In genomic region chr17:15820146-15820545, GRCm38 (mm10) we compare ENCODE assay signal across 13 mouse cellular contexts. TPM values are rescaled to one million over a fixed set of nuclear protein-coding genes. Genes with fewer than 3 reads are reported as not detected.
DNase-seq lines count a peak whose midpoint lies in the region; ATAC-seq and TF ChIP-seq lines count a peak whose summit lies in the region.
"Had no signal": no experiment of that assay in that cellular context is flagged by ENCODE, and none has a peak within 500 bp of the region (broad histone marks: within the 10 kb centered on the region; RNA-seq: fewer than 3 reads in every experiment).

No protein-coding gene starts in this region.

- DNase-seq in heart, adult 2 months = no peak
- no peak for DNase-seq in lung, postnatal 4 days
- no peak for DNase-seq in embryo, embryonic 10 days (ENCODE audit: low spot score)
- DNase-seq in adrenal gland, adult (ENCODE audit: inconsistent age in 2 of 2, low spot score in 1 of 2) = no peak
- DNase-seq: cerebellum, postnatal 25 days; thymus, postnatal 36 days had no signal

- peaks cover 32% of the 10 kb centered on the region for H3K36me3 ChIP-seq in heart, adult 2 months (ENCODE audit: control insufficient read depth, insufficient read depth, low read length)
- no peaks in the 10 kb centered on the region for H3K36me3 ChIP-seq in heart, embryonic 11.5 days (ENCODE audit: control insufficient read depth, insufficient read depth, low read length)
- no peaks in the 10 kb centered on the region for H3K36me3 ChIP-seq in lung, embryonic 16.5 days (ENCODE audit: control insufficient read depth, insufficient read depth, low read length)
- H3K36me3 ChIP-seq in stomach, embryonic 14.5 days (ENCODE audit: control insufficient read depth, insufficient read depth, low read length) = peaks cover 29% of the 10 kb centered on the region

- H3K27me3 ChIP-seq in heart, adult 2 months (ENCODE audit: control insufficient read depth, insufficient read depth, low read length) = no peaks in the 10 kb centered on the region
- H3K27me3 ChIP-seq in heart, embryonic 11.5 days (ENCODE audit: control insufficient read depth, insufficient read depth, low read length) = no peaks in the 10 kb centered on the region
- H3K27me3 ChIP-seq in lung, embryonic 16.5 days (ENCODE audit: control insufficient read depth, insufficient read depth, low read depth, low read length) = no peaks in the 10 kb centered on the region
- H3K27me3 ChIP-seq in stomach, embryonic 14.5 days (ENCODE audit: control insufficient read depth, insufficient read depth, low read length) = no peaks in the 10 kb centered on the region

- no peak for ATAC-seq in heart, embryonic 11.5 days (replicated peaks; ENCODE audit: insufficient number of reproducible peaks, low FRiP score, low TSS enrichment)
- no peak for ATAC-seq in lung, embryonic 16.5 days (ENCODE audit: low read depth)
- no peak for ATAC-seq in stomach, embryonic 14.5 days (ENCODE audit: insufficient number of reproducible peaks, insufficient read depth, low FRiP score, low read depth)

- H3K79me2 ChIP-seq in heart, adult 2 months (replicated peaks; ENCODE audit: control insufficient read depth, insufficient read depth, low read length) = peaks cover 11% of the 10 kb centered on the region

- H3K9ac ChIP-seq in heart, adult 2 months (ENCODE audit: low read depth, low read length) = 0 out of 2 replicates have a peak overlapping the region, but pooled peaks have one; percentile 35
- no peak overlapping the region for H3K9ac ChIP-seq in heart, embryonic 11.5 days (ENCODE audit: low read depth, low read length)
- H3K9ac ChIP-seq in lung, embryonic 16.5 days (ENCODE audit: low read length) = no peak overlapping the region
- H3K9ac ChIP-seq in stomach, embryonic 14.5 days (replicated peaks; ENCODE audit: low read depth, low read length) = no peak overlapping the region

- peaks cover 23% of the 10 kb centered on the region for H3K4me1 ChIP-seq in heart, adult 2 months (ENCODE audit: control insufficient read depth, insufficient read depth, low read length)
- peaks cover 17% of the 10 kb centered on the region for H3K4me1 ChIP-seq in heart, embryonic 11.5 days (ENCODE audit: control insufficient read depth, insufficient read depth, low read length)
- H3K4me1 ChIP-seq in lung, embryonic 16.5 days (replicated peaks; ENCODE audit: control insufficient read depth, insufficient read depth, low read length) = peaks cover 39% of the 10 kb centered on the region
- H3K4me1 ChIP-seq in embryonic fibroblast, embryonic 13.5 days (ENCODE audit: control insufficient read depth, insufficient read depth, low read length) = peaks cover 7% of the 10 kb centered on the region
- H3K4me1 ChIP-seq in stomach, embryonic 14.5 days (ENCODE audit: control insufficient read depth, insufficient read depth, low read length) = peaks cover 42% of the 10 kb centered on the region; the same call in 1 of the 2 replicates

- 28% methylated on average over 6 of the region's 6 CpGs for WGBS in heart, adult 2 months
- 67% methylated on average over 6 of the region's 6 CpGs for WGBS in heart, embryonic 11.5 days (ENCODE audit: insufficient replicate concordance)
- 38% methylated on average over 6 of the region's 6 CpGs for WGBS in lung, embryonic 16.5 days
- 65% methylated on average over 6 of the region's 6 CpGs for WGBS in stomach, embryonic 14.5 days

- TF ChIP-seq EP300 in heart, adult 2 months (IDR thresholded peaks at IDR 0.05; ENCODE audit: insufficient read depth, low read depth, low read length) = no peak

- no peak for TF ChIP-seq CTCF in heart, adult 2 months (IDR thresholded peaks at IDR 0.05)
- no peak for TF ChIP-seq CTCF in embryonic fibroblast, embryonic 13.5 days (IDR thresholded peaks at IDR 0.05; ENCODE audit: borderline replicate concordance, insufficient read depth, low read length)

- no peaks in the 10 kb centered on the region for H3K9me3 ChIP-seq in heart, embryonic 11.5 days (replicated peaks; ENCODE audit: control insufficient read depth, low read length)
- H3K9me3 ChIP-seq in lung, embryonic 16.5 days (ENCODE audit: control insufficient read depth, low read length) = no peaks in the 10 kb centered on the region
- H3K9me3 ChIP-seq in stomach, embryonic 14.5 days (ENCODE audit: control insufficient read depth, low read depth, low read length) = no peaks in the 10 kb centered on the region
- H3K9me3 ChIP-seq: forebrain, embryonic 10.5 days had no signal

- peak overlapping the region; percentile 26 for H3K4me3 ChIP-seq in heart, adult 2 months
- H3K4me3 ChIP-seq in heart, embryonic 11.5 days (ENCODE audit: low read depth, low read length) = no peak overlapping the region
- no peak overlapping the region for H3K4me3 ChIP-seq in lung, embryonic 16.5 days (ENCODE audit: low read length)
- H3K4me3 ChIP-seq in embryonic fibroblast, embryonic 13.5 days (ENCODE audit: insufficient read depth, low read length) = no peak overlapping the region
- H3K4me3 ChIP-seq in stomach, embryonic 14.5 days (ENCODE audit: low read depth, low read length) = no peak overlapping the region; the same call in 1 of the 2 replicates
- H3K4me3 ChIP-seq: forebrain, embryonic 10.5 days had no signal

- peak overlapping the region; percentile 78 for H3K27ac ChIP-seq in heart, adult 2 months
- H3K27ac ChIP-seq in heart, embryonic 11.5 days (ENCODE audit: low read depth, low read length) = no peak overlapping the region
- H3K27ac ChIP-seq in lung, embryonic 16.5 days (ENCODE audit: low read length) = peak overlapping the region; percentile 31
- peak overlapping the region; percentile 50; the same call in 1 of the 2 replicates for H3K27ac ChIP-seq in embryonic fibroblast, embryonic 13.5 days (ENCODE audit: insufficient read depth, low read length)
- H3K27ac ChIP-seq in stomach, embryonic 14.5 days (ENCODE audit: low read length) = no peak overlapping the region; the same call in 1 of the 2 replicates
- H3K27ac ChIP-seq: forebrain, embryonic 10.5 days; kidney, postnatal 0 days had no signal

- no peak for TF ChIP-seq POLR2A in heart, adult 2 months (IDR thresholded peaks at IDR 0.05; ENCODE audit: insufficient read depth, low read depth, low read length)
- TF ChIP-seq POLR2A in embryonic fibroblast, embryonic 13.5 days (IDR thresholded peaks at IDR 0.05; ENCODE audit: low read depth, low read length) = no peak

- intact Hi-C loops in heart, adult 2 months (cut with DNase I) = loop anchor here (10.0 kb wide), 2 partner anchors 445 to 875 kb away; partner anchors contain the start of genes 1600012H06Rik, Dll1 and Wdr27

- no peak overlapping the region for H3K4me2 ChIP-seq in heart, embryonic 11.5 days
- no peak overlapping the region for H3K4me2 ChIP-seq in lung, embryonic 16.5 days (ENCODE audit: low read depth, low read length)
- peak overlapping the region; percentile 17; the same call in 1 of the 2 replicates for H3K4me2 ChIP-seq in stomach, embryonic 14.5 days (replicated peaks; ENCODE audit: low read depth, low read length)

RNA-seq across cellular contexts. Expression of gene Rgmb, which starts 10.7 kb away (rescaled TPM):
- total RNA-seq in heart, adult 2 months (2021) = 10 to 100 TPM; 21.7 to 25.5 TPM
- 17.2 and 19.5 TPM in 2 replicates for polyA plus RNA-seq in heart, adult 2 months (2012; rRNA removed)
- 8.7 and 8.9 TPM in 2 replicates for polyA plus RNA-seq in heart, embryonic 11.5 days (2014; fragmentation: Nextera tagmentation; extraction: Ambion mirVana)
- 10.5 and 12.4 TPM in 2 replicates for polyA plus RNA-seq in lung, embryonic 16.5 days (2015; fragmentation: Nextera tagmentation; extraction: Ambion mirVana)
- polyA plus RNA-seq in embryonic fibroblast, embryonic 13.5 days (2011; ENCODE audit: insufficient read length, low read depth, missing spikeins) = 17.4 and 19.5 TPM in 2 replicates
- polyA plus RNA-seq in stomach, embryonic 14.5 days (2014; fragmentation: Nextera tagmentation; extraction: Ambion mirVana) = 64.0 and 74.5 TPM in 2 replicates
- total RNA-seq: MEL had no signal

Comparison
In these comparisons a context has a peak if more than half of its experiments do, and no peak if none do; other contexts are left out.
1. H3K27ac ChIP-seq: peak in heart, adult 2 months (single experiment), lung, embryonic 16.5 days (single experiment) and embryonic fibroblast, embryonic 13.5 days (single experiment); none in heart, embryonic 11.5 days (single experiment) and stomach, embryonic 14.5 days (single experiment).